Mouse (Mus musculus): ENCODE measurements around the gene Ccdc97.

Gene Ccdc97

DNA sequence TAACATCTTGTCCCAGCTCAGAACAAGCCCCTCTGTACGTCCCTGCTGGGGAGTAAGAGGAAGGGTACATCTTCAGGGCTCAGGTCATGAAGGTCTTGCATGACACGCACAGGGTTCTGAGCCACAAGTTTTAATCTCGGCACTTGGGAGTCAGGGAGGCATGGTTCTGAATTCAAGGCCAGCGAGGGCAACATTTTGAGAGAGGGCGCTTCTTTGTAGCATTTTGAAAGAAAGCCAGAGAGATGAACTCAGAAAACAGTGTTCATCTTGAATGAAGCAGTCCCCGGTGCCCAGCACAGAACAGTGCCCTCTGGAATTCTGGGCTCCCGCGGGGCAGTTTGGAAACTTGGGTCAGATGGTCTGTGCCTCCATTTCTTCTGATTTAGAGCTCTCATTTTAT, 52.5 kb downstream of the Ccdc97 start:
- no peak for DNase-seq (ENCODE audit: low read depth)

All from naive thymus-derived CD4-positive, alpha-beta T cell, adult 2 months (primary cell).